Mouse (Mus musculus): Measurements from ENCODE around the gene Aqp11.

Gene Aqp11

GRCm38 (mm10) chr7:97737638-97738456 is at the start of gene Aqp11:
Gene Aqp11, minus strand, starts transcription at chr7:97738289.
- DNase-seq (ENCODE audit: low spot score) = peak; percentile 53

- no peak for DNase-seq (ENCODE audit: low spot score)
These were observed 45.4 kb upstream of the Aqp11 start for GRCm38 (mm10) chr7:97783523-97783922.

- DNase-seq (ENCODE audit: low spot score) = no peak
These were observed 43.4 kb upstream of the Aqp11 start for GRCm38 (mm10) chr7:97781496-97781895.

GRCm38 (mm10) chr7:97780815-97781214 is 42.7 kb upstream of the Aqp11 start:
- DNase-seq (ENCODE audit: low spot score) = no peak

- DNase-seq (ENCODE audit: low spot score) = no peak
These were observed 42.1 kb upstream of the Aqp11 start for GRCm38 (mm10) chr7:97780222-97780621.

- DNase-seq (ENCODE audit: low spot score) = no peak
These were observed 39.1 kb upstream of the Aqp11 start for GRCm38 (mm10) chr7:97777191-97777590.

GRCm38 (mm10) chr7:97775923-97776322 is 37.8 kb upstream of the Aqp11 start:
- no peak for DNase-seq (ENCODE audit: low spot score)

- DNase-seq (ENCODE audit: low spot score) = no peak
These were observed 37.3 kb upstream of the Aqp11 start for GRCm38 (mm10) chr7:97775380-97775779.

GRCm38 (mm10) chr7:97770841-97771620 is 32.9 kb upstream of the Aqp11 start:
- DNase-seq (ENCODE audit: low spot score) = no peak

- DNase-seq (ENCODE audit: low spot score) = no peak
These were observed 30.9 kb upstream of the Aqp11 start for GRCm38 (mm10) chr7:97769020-97769419.

GRCm38 (mm10) chr7:97767841-97768240 is 29.8 kb upstream of the Aqp11 start:
- DNase-seq (ENCODE audit: low spot score) = no peak

- DNase-seq (ENCODE audit: low spot score) = no peak
These were observed 28.5 kb upstream of the Aqp11 start for GRCm38 (mm10) chr7:97766406-97767166.

- DNase-seq (ENCODE audit: low spot score) = no peak
These were observed 27.9 kb upstream of the Aqp11 start for GRCm38 (mm10) chr7:97765963-97766347.

- DNase-seq (ENCODE audit: low spot score) = peak; percentile 65
These were observed 27.3 kb upstream of the Aqp11 start for GRCm38 (mm10) chr7:97765181-97765962.

GRCm38 (mm10) chr7:97764591-97764990 is 26.5 kb upstream of the Aqp11 start:
- DNase-seq (ENCODE audit: low spot score) = no peak

GRCm38 (mm10) chr7:97756967-97757881 is 19.1 kb upstream of the Aqp11 start:
- peak; percentile 59 for DNase-seq (ENCODE audit: low spot score)

GRCm38 (mm10) chr7:97749207-97750190 is 11.4 kb upstream of the Aqp11 start:
- no peak for DNase-seq (ENCODE audit: low spot score)

GRCm38 (mm10) chr7:97748527-97749206 is 10.6 kb upstream of the Aqp11 start:
- DNase-seq (ENCODE audit: low spot score) = no peak
